Mouse (Mus musculus) heart, postnatal 0 days (tissue): ENCODE results near the gene 4931422A03Rik.

ENCODE experiments used
- CTCF ChIP-seq: IDR thresholded peaks from 2 replicates; pipeline ENCODE4 v1.5.1; 2016; ENCODE audit warnings: antibody characterized with exemption, control low read depth, low read depth
- EP300 ChIP-seq: IDR thresholded peaks from 2 replicates; pipeline ENCODE4 v1.6.1; 2016; ENCODE audit warnings: antibody characterized with exemption, low read depth

GRCm38 (mm10) chr2:103959574-103959973, 68.6 kb downstream of the 4931422A03Rik start:
- TF ChIP-seq CTCF (no peak), EP300 (no peak)
